Mouse (Mus musculus): ENCODE measurements at regions not wholly inside any gene's neighbourhood (a gene's known extent, or its start where the extent isn't known, plus 50 kb on each side); places are given as distances from the start of the nearest gene placed in this dataset.

- TF ChIP-seq CTCF (IDR thresholded peaks at IDR 0.05; ENCODE audit: control insufficient read depth, insufficient read depth, insufficient read length) (no peak), MAX (IDR thresholded peaks at IDR 0.05) (no peak), FOSL1 (IDR thresholded peaks at IDR 0.05; ENCODE audit: insufficient read depth, low read length, poor library complexity, severe bottlenecking) (no peak)
Observed at GRCm38 (mm10) chr11:43971886-43972285, 70.9 kb upstream of the Adra1b start.

Measured in C2C12 (cell line).